Mouse (Mus musculus): ENCODE data around the gene Ncan. TPM values are rescaled to one million over a fixed set of nuclear protein-coding genes. Genes with fewer than 3 reads are reported as not detected.

Ncan gene
- 141 and 152 TPM in 2 replicates for polyA plus RNA-seq (2014; fragmentation: Nextera tagmentation; extraction: Ambion mirVana)

DNA sequence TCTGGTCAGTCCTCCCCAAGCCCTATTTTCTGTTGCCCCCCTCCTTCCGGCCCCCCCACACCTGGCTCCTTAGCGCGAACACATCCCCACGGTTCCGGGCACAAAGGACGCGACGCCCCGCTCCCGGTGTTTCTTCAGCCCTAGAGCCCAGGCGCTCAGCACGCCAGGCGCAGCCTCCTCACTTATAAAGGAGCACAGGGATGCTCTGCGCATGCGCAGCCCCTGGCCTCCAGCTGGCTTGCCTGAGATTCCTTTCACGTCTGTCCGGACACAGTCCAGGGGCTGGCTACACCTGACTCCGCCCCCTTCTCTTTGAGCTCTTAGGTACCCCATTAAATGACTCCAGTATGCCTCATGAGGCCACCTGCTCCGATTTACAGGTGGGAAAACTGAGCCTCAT is at the start of gene Ncan:
Gene Ncan (minus strand): TSS at position 207 of the 400 bp plus-strand sequence.
- peaks cover 6% of the 10 kb centered on the region for H3K36me3 ChIP-seq (replicated peaks; ENCODE audit: control insufficient read depth, insufficient read depth)
- peak within 1 kb of the TSS; percentile 87 for H3K4me2 ChIP-seq (replicated peaks)
- ATAC-seq (ENCODE audit: low FRiP score) (peak; percentile 81), DNase-seq (ENCODE audit: low spot score) (peak; percentile 96)
- H3K27me3 ChIP-seq (ENCODE audit: control insufficient read depth, insufficient read depth, low read length) = no peaks in the 10 kb centered on the region
- H3K27ac ChIP-seq = peak within 1 kb of the TSS; percentile 96
- 1% methylated on average over 19 of the region's 19 CpGs for WGBS
- H3K4me1 ChIP-seq (replicated peaks; ENCODE audit: control insufficient read depth, insufficient read depth, low read length) = peaks cover 13% of the 10 kb centered on the region
- H3K9me3 ChIP-seq (ENCODE audit: control insufficient read depth, low read length) = no peaks in the 10 kb centered on the region
- peak within 1 kb of the TSS; percentile 86 for H3K9ac ChIP-seq
- H3K4me3 ChIP-seq (replicated peaks; ENCODE audit: low read length) = peak within 1 kb of the TSS; percentile 71

DNA sequence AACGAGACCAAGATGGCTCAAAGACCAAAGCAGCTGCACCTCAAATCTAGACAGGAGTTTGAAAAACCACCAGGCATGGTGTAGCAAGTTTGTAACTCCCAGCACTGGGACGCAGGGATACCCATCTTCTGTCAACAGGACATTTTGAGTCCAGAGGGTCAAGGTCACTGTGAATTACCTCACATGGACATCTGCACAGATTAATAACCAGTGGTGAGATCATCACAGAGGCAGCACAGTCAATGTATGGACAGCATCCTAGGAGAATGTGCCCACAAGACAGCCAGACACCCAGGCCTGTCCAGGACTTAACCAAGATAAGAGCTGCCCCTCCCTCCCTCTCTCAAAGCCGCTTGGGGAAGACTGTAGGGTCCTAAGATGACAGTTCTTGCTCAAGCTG is 49.4 kb upstream of the Ncan start:
- H3K27me3 ChIP-seq (ENCODE audit: control insufficient read depth, insufficient read depth, low read length) = 0 out of 2 replicates have a peak, but pooled peaks cover 6% of the 10 kb centered on the region
- H3K27ac ChIP-seq = no peak overlapping the region
- H3K36me3 ChIP-seq (replicated peaks; ENCODE audit: control insufficient read depth, insufficient read depth) = no peaks in the 10 kb centered on the region
- no peak for DNase-seq (ENCODE audit: low spot score)
- H3K9me3 ChIP-seq (ENCODE audit: control insufficient read depth, low read length) = no peaks in the 10 kb centered on the region
- 94% methylated on average over 3 of the region's 3 CpGs for WGBS
- H3K4me2 ChIP-seq (replicated peaks) = no peak overlapping the region
- H3K4me1 ChIP-seq (replicated peaks; ENCODE audit: control insufficient read depth, insufficient read depth, low read length) = peaks cover 21% of the 10 kb centered on the region
- H3K4me3 ChIP-seq (replicated peaks; ENCODE audit: low read length) = no peak overlapping the region
- no peak overlapping the region for H3K9ac ChIP-seq
- no peak for ATAC-seq (ENCODE audit: low FRiP score)

GRCm38 (mm10) chr8:70166504-70167110 is 45.9 kb upstream of the Ncan start:
- Histone ChIP-seq H3K9ac (peak overlapping the region; percentile 45; the same call in 1 of the 2 replicates), H3K4me3 (replicated peaks; ENCODE audit: low read length) (peak overlapping the region; percentile 19), H3K27ac (no peak overlapping the region), H3K4me2 (replicated peaks) (peak overlapping the region; percentile 52), H3K27me3 (ENCODE audit: control insufficient read depth, insufficient read depth, low read length) (0 out of 2 replicates have a peak, but pooled peaks cover 6% of the 10 kb centered on the region), H3K36me3 (replicated peaks; ENCODE audit: control insufficient read depth, insufficient read depth) (no peaks in the 10 kb centered on the region), H3K9me3 (ENCODE audit: control insufficient read depth, low read length) (no peaks in the 10 kb centered on the region), H3K4me1 (replicated peaks; ENCODE audit: control insufficient read depth, insufficient read depth, low read length) (peaks cover 10% of the 10 kb centered on the region)
- 3% methylated on average over 21 of the region's 21 CpGs for WGBS
- DNase-seq (ENCODE audit: low spot score) (peak; percentile 79), ATAC-seq (ENCODE audit: low FRiP score) (peak; percentile 77)

DNA sequence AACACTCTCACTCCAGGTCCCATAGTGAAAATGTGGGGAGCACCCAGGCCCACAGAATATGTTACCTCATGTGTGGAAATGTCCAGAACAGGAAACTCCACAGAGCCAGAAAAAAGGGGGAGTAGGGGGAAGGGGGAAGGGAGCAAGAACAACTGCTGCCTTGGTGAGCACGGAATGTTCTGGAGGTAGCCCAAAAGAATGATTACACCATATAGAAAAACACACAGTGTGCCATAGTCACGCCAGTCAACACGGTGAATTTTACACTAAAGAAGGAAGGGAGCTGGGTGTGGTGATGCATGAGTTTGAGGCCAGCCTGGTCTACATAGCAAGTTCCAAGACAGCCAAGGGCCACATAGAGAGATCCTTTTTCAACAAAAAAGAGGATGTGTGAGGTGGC is 42.6 kb upstream of the Ncan start:
- H3K9ac ChIP-seq = no peak overlapping the region
- H3K4me3 ChIP-seq (replicated peaks; ENCODE audit: low read length) = no peak overlapping the region
- no peaks in the 10 kb centered on the region for H3K9me3 ChIP-seq (ENCODE audit: control insufficient read depth, low read length)
- H3K27me3 ChIP-seq (ENCODE audit: control insufficient read depth, insufficient read depth, low read length) = 0 out of 2 replicates have a peak, but pooled peaks cover 6% of the 10 kb centered on the region
- no peak overlapping the region for H3K27ac ChIP-seq
- H3K4me1 ChIP-seq (replicated peaks; ENCODE audit: control insufficient read depth, insufficient read depth, low read length) = peaks cover 7% of the 10 kb centered on the region; the same call in 1 of the 2 replicates
- WGBS = 82% methylated on average over 3 of the region's 3 CpGs
- no peak for ATAC-seq (ENCODE audit: low FRiP score)
- no peak for DNase-seq (ENCODE audit: low spot score)
- no peak overlapping the region for H3K4me2 ChIP-seq (replicated peaks)
- H3K36me3 ChIP-seq (replicated peaks; ENCODE audit: control insufficient read depth, insufficient read depth) = no peaks in the 10 kb centered on the region

DNA sequence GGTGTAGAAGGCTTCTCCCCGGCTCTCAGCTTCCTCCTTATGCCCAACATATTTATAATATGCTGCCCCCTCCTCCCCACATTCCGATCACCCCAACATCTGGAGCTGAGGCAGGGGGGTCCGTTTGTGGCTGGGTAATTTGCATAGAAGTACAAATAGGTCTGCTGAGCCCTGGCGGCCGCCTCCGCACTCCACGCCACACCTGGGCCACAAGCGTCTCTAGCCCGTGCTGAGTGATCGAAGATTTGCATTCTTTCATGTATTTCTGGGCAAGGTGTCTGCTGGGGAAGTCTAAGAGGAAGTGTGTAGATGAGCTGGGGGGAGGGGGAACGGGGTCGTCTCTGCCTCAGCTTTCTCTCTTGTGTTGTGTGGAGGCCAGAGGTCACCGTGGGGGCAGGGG is 39.3 kb upstream of the Ncan start:
- H3K9ac ChIP-seq = no peak overlapping the region
- no peak overlapping the region for H3K4me3 ChIP-seq (replicated peaks; ENCODE audit: low read length)
- no peaks in the 10 kb centered on the region for H3K36me3 ChIP-seq (replicated peaks; ENCODE audit: control insufficient read depth, insufficient read depth)
- no peak overlapping the region for H3K27ac ChIP-seq
- ATAC-seq (ENCODE audit: low FRiP score) (no peak), DNase-seq (ENCODE audit: low spot score) (no peak)
- H3K4me1 ChIP-seq (replicated peaks; ENCODE audit: control insufficient read depth, insufficient read depth, low read length) = no peaks in the 10 kb centered on the region
- H3K4me2 ChIP-seq (replicated peaks) = no peak overlapping the region
- 64% methylated on average over 13 of the region's 13 CpGs for WGBS
- H3K9me3 ChIP-seq (ENCODE audit: control insufficient read depth, low read length) = no peaks in the 10 kb centered on the region
- no peaks in the 10 kb centered on the region for H3K27me3 ChIP-seq (ENCODE audit: control insufficient read depth, insufficient read depth, low read length)

DNA sequence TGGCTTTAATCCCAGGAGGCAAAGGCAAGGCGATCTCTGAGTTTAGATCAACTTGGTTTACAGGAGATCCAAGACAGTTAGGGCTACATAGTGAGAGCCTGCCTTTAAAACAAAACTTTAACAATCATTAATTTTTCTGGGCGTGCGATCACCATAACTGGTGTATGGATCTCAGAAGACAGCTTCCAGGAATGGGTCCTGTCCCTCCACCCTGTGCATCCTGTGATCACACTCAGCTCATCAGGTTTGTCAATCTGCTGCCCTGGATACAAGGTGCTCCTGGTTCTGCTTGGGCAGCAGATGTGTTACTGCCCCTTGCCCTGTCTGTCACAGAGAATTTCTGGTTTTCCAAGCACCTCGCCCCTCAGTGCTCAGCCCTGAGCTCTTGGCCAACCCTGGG is 38.5 kb upstream of the Ncan start:
- Histone ChIP-seq H3K36me3 (replicated peaks; ENCODE audit: control insufficient read depth, insufficient read depth) (no peaks in the 10 kb centered on the region), H3K9ac (no peak overlapping the region), H3K9me3 (ENCODE audit: control insufficient read depth, low read length) (no peaks in the 10 kb centered on the region), H3K27me3 (ENCODE audit: control insufficient read depth, insufficient read depth, low read length) (no peaks in the 10 kb centered on the region), H3K27ac (no peak overlapping the region), H3K4me1 (replicated peaks; ENCODE audit: control insufficient read depth, insufficient read depth, low read length) (no peaks in the 10 kb centered on the region), H3K4me3 (replicated peaks; ENCODE audit: low read length) (no peak overlapping the region), H3K4me2 (replicated peaks) (peak overlapping the region; percentile 69; the same call in 1 of the 2 replicates)
- 86% methylated on average over 4 of the region's 4 CpGs for WGBS
- DNase-seq (ENCODE audit: low spot score) (no peak), ATAC-seq (ENCODE audit: low FRiP score) (no peak)

GRCm38 (mm10) chr8:70158069-70158853 is 37.6 kb upstream of the Ncan start:
- peak; percentile 93 for ATAC-seq (ENCODE audit: low FRiP score)
- H3K27ac ChIP-seq = 0 out of 2 replicates have a peak overlapping the region, but pooled peaks have one; percentile 11
- H3K4me3 ChIP-seq (replicated peaks; ENCODE audit: low read length) = peak overlapping the region; percentile 42
- H3K9ac ChIP-seq = peak overlapping the region; percentile 57
- H3K9me3 ChIP-seq (ENCODE audit: control insufficient read depth, low read length) = no peaks in the 10 kb centered on the region
- no peaks in the 10 kb centered on the region for H3K27me3 ChIP-seq (ENCODE audit: control insufficient read depth, insufficient read depth, low read length)
- peak overlapping the region; percentile 69 for H3K4me2 ChIP-seq (replicated peaks)
- H3K36me3 ChIP-seq (replicated peaks; ENCODE audit: control insufficient read depth, insufficient read depth) = no peaks in the 10 kb centered on the region
- 13% methylated on average over 38 of the region's 40 CpGs for WGBS
- H3K4me1 ChIP-seq (replicated peaks; ENCODE audit: control insufficient read depth, insufficient read depth, low read length) = no peaks in the 10 kb centered on the region
- peak; percentile 81 for DNase-seq (ENCODE audit: low spot score)

- H3K9ac ChIP-seq = no peak overlapping the region
- WGBS = 88% methylated on average over 1 of the region's 1 CpGs
- H3K36me3 ChIP-seq (replicated peaks; ENCODE audit: control insufficient read depth, insufficient read depth) = no peaks in the 10 kb centered on the region
These were observed 36.6 kb upstream of the Ncan start for GRCm38 (mm10) chr8:70157240-70157800.

More at GRCm38 (mm10) chr8:70157240-70157800, 36.6 kb upstream of the Ncan start:
- ATAC-seq (ENCODE audit: low FRiP score) = no peak
- Histone ChIP-seq H3K4me1 (replicated peaks; ENCODE audit: control insufficient read depth, insufficient read depth, low read length) (no peaks in the 10 kb centered on the region), H3K4me2 (replicated peaks) (no peak overlapping the region), H3K27ac (no peak overlapping the region), H3K9me3 (ENCODE audit: control insufficient read depth, low read length) (no peaks in the 10 kb centered on the region), H3K27me3 (ENCODE audit: control insufficient read depth, insufficient read depth, low read length) (no peaks in the 10 kb centered on the region), H3K4me3 (replicated peaks; ENCODE audit: low read length) (no peak overlapping the region)
- DNase-seq (ENCODE audit: low spot score) = no peak

All from hindbrain, embryonic 14.5 days (tissue).